Mouse (Mus musculus): ENCODE data around the gene Tor1b. TPM values are rescaled to one million over a fixed set of nuclear protein-coding genes. Genes with fewer than 3 reads are reported as not detected.

Tor1b gene
- total and polyA plus RNA-seq, 3 experiments, result 23.1 to 31.1 (median 25.3) TPM

- no peaks in the 10 kb centered on the region for H3K9me3 ChIP-seq (replicated peaks; ENCODE audit: low read length)
- dilution Hi-C loops (cut with MboI; ENCODE audit: extremely low pct_ligation_motif_present, extremely low pct_unique_long_range_greater_than_20kb, low sequenced_read_pairs), result no loop called here
Measured at GRCm38 (mm10) chr2:30998443-30999260, 45.9 kb downstream of the Tor1b start.

DNA sequence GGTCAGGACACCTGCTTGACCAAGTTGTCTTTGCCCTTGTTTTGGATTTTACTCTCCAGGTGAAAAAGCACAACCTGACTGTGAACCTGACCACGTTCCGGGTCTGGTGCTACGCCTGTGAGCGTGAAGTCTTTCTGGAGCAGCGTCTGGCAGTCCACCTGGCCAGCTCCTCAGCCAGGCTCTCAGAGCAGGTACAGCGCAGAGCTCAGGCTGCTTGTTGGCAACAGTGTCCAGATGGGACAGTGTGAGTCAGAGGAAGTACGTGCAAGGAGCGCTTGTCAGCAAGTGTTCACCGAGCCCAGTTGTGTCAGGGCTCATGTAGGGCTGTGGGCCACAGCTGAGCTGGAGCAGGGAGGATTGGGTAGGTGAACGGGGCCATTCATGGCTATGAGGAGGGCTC lies 50.1 kb downstream of the Tor1b start:
- H3K27me3 ChIP-seq (replicated peaks), result no peaks in the 10 kb centered on the region
- peaks cover 7 to 23% of the 10 kb centered on the region in 2 experiments for H3K4me1 ChIP-seq (ENCODE audit: control insufficient read depth in 1 of 2, insufficient read depth in 2 of 2)
- H3K9ac ChIP-seq (ENCODE audit: insufficient read depth, low read depth), result no peak overlapping the region
- no peak for DNase-seq (ENCODE audit: extremely low read depth)
- no peak overlapping the region for H3K27ac ChIP-seq (ENCODE audit: insufficient read depth, low read depth)
- peaks cover 52 to 84% of the 10 kb centered on the region in 2 experiments for H3K36me3 ChIP-seq (replicated peaks in 1 of 2; ENCODE audit: control insufficient read depth in 1 of 2, insufficient read depth in 1 of 2, low read length in 1 of 2)
- no peak overlapping the region for H3K4me3 ChIP-seq (replicated peaks in 1 of 3; ENCODE audit: low read depth in 2 of 3, low read length in 2 of 3, poor library complexity in 1 of 3)
- TF ChIP-seq E2F4 (IDR thresholded peaks at IDR 0.05; ENCODE audit: insufficient replicate concordance, low read depth, low read length) (no peak), TCF12 (IDR thresholded peaks at IDR 0.05; ENCODE audit: low read depth, low read length) (no peak), MAX (IDR thresholded peaks at IDR 0.05; ENCODE audit: low read length) (no peak), CHD1 (IDR thresholded peaks at IDR 0.05; ENCODE audit: low read depth, low read length) (no peak)
- H3K79me2 ChIP-seq (replicated peaks; ENCODE audit: control insufficient read depth, extremely low read depth, insufficient read depth, poor library complexity, severe bottlenecking), result no peaks in the 10 kb centered on the region
- dilution Hi-C loops (cut with MboI; ENCODE audit: extremely low pct_ligation_motif_present, extremely low pct_unique_long_range_greater_than_20kb, low sequenced_read_pairs) (no loop called here), in situ Hi-C loops (cut with MboI; ENCODE audit: low pct_ligation_motif_present, low pct_unique_long_range_greater_than_20kb, low sequenced_read_pairs) (loop anchor here (25.0 kb wide), 1 partner anchor 284 kb away; no protein-coding TSS in a partner anchor)
- no peak overlapping the region for H3K4me2 ChIP-seq (ENCODE audit: insufficient read depth, low read depth, poor library complexity, severe bottlenecking)
- no peaks in the 10 kb centered on the region for H3K9me3 ChIP-seq (replicated peaks; ENCODE audit: low read length)

More at GRCm38 (mm10) chr2:30998443-30999260, 45.9 kb downstream of the Tor1b start:
- in situ Hi-C loops (cut with MboI; ENCODE audit: low pct_ligation_motif_present, low pct_unique_long_range_greater_than_20kb, low sequenced_read_pairs), result no loop called here
- no peak for DNase-seq (ENCODE audit: extremely low read depth)
- Histone ChIP-seq H3K79me2 (replicated peaks; ENCODE audit: control insufficient read depth, extremely low read depth, insufficient read depth, poor library complexity, severe bottlenecking) (no peaks in the 10 kb centered on the region), H3K27ac (ENCODE audit: insufficient read depth, low read depth) (no peak overlapping the region), H3K4me1 (ENCODE audit: control insufficient read depth in 1 of 2, insufficient read depth in 2 of 2) (no peaks in the 10 kb centered on the region), H3K27me3 (replicated peaks) (no peaks in the 10 kb centered on the region), H3K4me2 (ENCODE audit: insufficient read depth, low read depth, poor library complexity, severe bottlenecking) (no peak overlapping the region), H3K9ac (ENCODE audit: insufficient read depth, low read depth) (no peak overlapping the region), H3K36me3 (replicated peaks in 1 of 2; ENCODE audit: control insufficient read depth in 1 of 2, insufficient read depth in 1 of 2, low read length in 1 of 2) (peaks cover 31 to 45% of the 10 kb centered on the region in 2 experiments), H3K4me3 (replicated peaks in 1 of 3; ENCODE audit: low read depth in 2 of 3, low read length in 2 of 3, poor library complexity in 1 of 3) (no peak overlapping the region)
- TF ChIP-seq RAD21 (IDR thresholded peaks at IDR 0.05; ENCODE audit: low read depth, low read length), result no peak
- TF ChIP-seq ZKSCAN1 (IDR thresholded peaks at IDR 0.05; ENCODE audit: borderline replicate concordance, low read depth, low read length), result no peak
- no peak for TF ChIP-seq TCF12 (IDR thresholded peaks at IDR 0.05; ENCODE audit: low read depth, low read length)
- no peak for TF ChIP-seq MAX (IDR thresholded peaks at IDR 0.05; ENCODE audit: low read length)
- TF ChIP-seq POLR2A (IDR thresholded peaks at IDR 0.05; ENCODE audit: low read depth, low read length), result no peak
- TF ChIP-seq PAX5 (IDR thresholded peaks at IDR 0.05; ENCODE audit: low read length), result no peak
- no peak for TF ChIP-seq MEF2A (IDR thresholded peaks at IDR 0.05; ENCODE audit: borderline replicate concordance, low read depth, low read length)

- Histone ChIP-seq H3K4me2 (ENCODE audit: insufficient read depth, low read depth, poor library complexity, severe bottlenecking) (no peak overlapping the region), H3K9me3 (replicated peaks; ENCODE audit: low read length) (no peaks in the 10 kb centered on the region), H3K36me3 (replicated peaks in 1 of 2; ENCODE audit: control insufficient read depth in 1 of 2, insufficient read depth in 1 of 2, low read length in 1 of 2) (peaks cover 57 to 85% of the 10 kb centered on the region in 2 experiments), H3K27ac (ENCODE audit: insufficient read depth, low read depth) (no peak overlapping the region), H3K4me1 (ENCODE audit: control insufficient read depth in 1 of 2, insufficient read depth in 2 of 2) (peaks cover 7 to 25% of the 10 kb centered on the region in 2 experiments), H3K79me2 (replicated peaks; ENCODE audit: control insufficient read depth, extremely low read depth, insufficient read depth, poor library complexity, severe bottlenecking) (no peaks in the 10 kb centered on the region), H3K27me3 (replicated peaks) (no peaks in the 10 kb centered on the region), H3K9ac (ENCODE audit: insufficient read depth, low read depth) (no peak overlapping the region), H3K4me3 (replicated peaks in 1 of 3; ENCODE audit: low read depth in 2 of 3, low read length in 2 of 3, poor library complexity in 1 of 3) (no peak overlapping the region)
- DNase-seq (ENCODE audit: extremely low read depth), result no peak
- in situ Hi-C loops (cut with MboI; ENCODE audit: low pct_ligation_motif_present, low pct_unique_long_range_greater_than_20kb, low sequenced_read_pairs), result loop anchor here (25.0 kb wide), 1 partner anchor 282 kb away; no protein-coding TSS in a partner anchor
- TF ChIP-seq CHD1 (IDR thresholded peaks at IDR 0.05; ENCODE audit: low read depth, low read length), result no peak
- TF ChIP-seq ZNF384 (IDR thresholded peaks at IDR 0.05; ENCODE audit: low read depth, low read length), result no peak
- no peak for TF ChIP-seq E2F4 (IDR thresholded peaks at IDR 0.05; ENCODE audit: insufficient replicate concordance, low read depth, low read length)
- TF ChIP-seq RAD21 (IDR thresholded peaks at IDR 0.05; ENCODE audit: low read depth, low read length), result no peak
- TF ChIP-seq HCFC1 (IDR thresholded peaks at IDR 0.05; ENCODE audit: low read depth, low read length), result no peak
- no peak for TF ChIP-seq ELF1 (IDR thresholded peaks at IDR 0.05; ENCODE audit: low read depth, low read length)
- no peak for TF ChIP-seq MAZ (IDR thresholded peaks at IDR 0.05; ENCODE audit: low read depth, low read length)
- no peak for TF ChIP-seq RCOR1 (conservative IDR thresholded peaks at IDR 0.05; ENCODE audit: low read depth, low read length)
- TF ChIP-seq MAFK (IDR thresholded peaks at IDR 0.05; ENCODE audit: insufficient replicate concordance, low read length), result no peak
- TF ChIP-seq POLR2AphosphoS2 (IDR thresholded peaks at IDR 0.05; ENCODE audit: low read depth, low read length), result no peak
- no peak for TF ChIP-seq ETS1 (conservative IDR thresholded peaks at IDR 0.05; ENCODE audit: low read depth, low read length)
- TF ChIP-seq CTCF (conservative IDR thresholded peaks at IDR 0.05 in 1 of 2, IDR thresholded peaks at IDR 0.05 in 1 of 2; ENCODE audit: low read depth in 2 of 2, low read length in 2 of 2), result no peak
- TF ChIP-seq NELFE (IDR thresholded peaks at IDR 0.05; ENCODE audit: low read depth, low read length), result no peak
- TF ChIP-seq EP300 (IDR thresholded peaks at IDR 0.05; ENCODE audit: low read length), result no peak
- no peak for TF ChIP-seq JUN (IDR thresholded peaks at IDR 0.05; ENCODE audit: insufficient read depth, low read depth, low read length)
- no peak for TF ChIP-seq UBTF (IDR thresholded peaks at IDR 0.05; ENCODE audit: low read depth, low read length)
- no peak for TF ChIP-seq PAX5 (IDR thresholded peaks at IDR 0.05; ENCODE audit: low read length)
- dilution Hi-C loops (cut with MboI; ENCODE audit: extremely low pct_ligation_motif_present, extremely low pct_unique_long_range_greater_than_20kb, low sequenced_read_pairs), result no loop called here
Measured at GRCm38 (mm10) chr2:31005453-31005852, 52.7 kb downstream of the Tor1b start.
